Mouse (Mus musculus): ENCODE data around the gene Krt26. TPM values are rescaled to one million over a fixed set of nuclear protein-coding genes. Genes with fewer than 3 reads are reported as not detected.

Gene Krt26
- polyA plus RNA-seq, 1 experiment = not detected

DNA sequence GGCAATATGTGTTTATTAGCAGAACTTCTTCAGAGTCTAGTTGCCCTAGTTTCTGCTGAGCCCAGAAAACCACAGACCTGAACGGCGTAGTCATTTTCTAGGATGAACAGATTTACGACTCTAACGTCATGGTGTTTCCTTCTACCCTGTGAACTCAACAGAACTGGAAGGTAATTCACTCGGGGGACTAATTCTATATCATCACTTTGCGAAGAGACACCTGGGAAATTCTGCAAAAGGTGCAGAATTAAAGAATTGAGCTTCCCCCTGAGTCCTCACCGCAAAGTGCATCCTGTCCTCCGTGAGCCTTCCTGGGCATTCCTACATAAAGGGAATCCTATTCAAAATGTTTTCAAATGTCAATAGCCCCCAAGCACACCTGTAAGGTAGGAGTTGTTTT lies 23.7 kb upstream of the Krt26 start:
- peaks cover 26% of the 10 kb centered on the region for H3K27me3 ChIP-seq (ENCODE audit: control insufficient read depth, insufficient read depth, insufficient read length)
- TF ChIP-seq USF1 (IDR thresholded peaks at IDR 0.05; ENCODE audit: low read depth) (no peak), POLR2AphosphoS2 (IDR thresholded peaks at IDR 0.05; ENCODE audit: insufficient read length, low read depth) (no peak)
- H3K4me2 ChIP-seq (ENCODE audit: low read depth) = no peak overlapping the region
- no peaks in the 10 kb centered on the region for H3K36me3 ChIP-seq (ENCODE audit: control insufficient read depth, insufficient read depth)
- no peak overlapping the region for H3K4me3 ChIP-seq
- H3ac ChIP-seq (ENCODE audit: control insufficient read depth, insufficient read length) = no peak overlapping the region
- H3K79me2 ChIP-seq (ENCODE audit: control insufficient read depth, insufficient read depth) = no peaks in the 10 kb centered on the region

DNA sequence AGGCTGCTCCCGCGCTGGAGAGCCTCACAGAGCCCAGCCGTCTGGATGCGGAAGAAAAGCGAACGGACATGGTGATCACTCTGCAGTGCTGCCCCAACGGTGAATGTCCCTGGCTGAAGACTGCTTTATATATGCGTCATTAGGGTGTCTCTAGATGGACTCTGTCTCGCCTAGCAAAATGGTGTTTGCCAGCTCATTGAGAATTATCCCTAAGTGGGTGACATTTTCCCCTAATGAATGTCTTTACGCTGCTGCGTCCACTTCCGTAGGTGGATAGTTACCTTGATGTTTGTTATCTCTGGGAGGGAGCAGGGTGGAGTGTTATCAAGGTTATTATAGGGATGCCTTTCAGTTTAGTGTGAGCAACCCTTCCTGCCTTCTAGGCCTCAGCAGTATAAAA lies 13.2 kb upstream of the Krt26 start, which contains the start of gene Krt27:
Krt27 (minus strand) TSS at position 101 of the 400 bp plus-strand sequence.
- H3K4me3 ChIP-seq = no peak within 1 kb of the TSS
- TF ChIP-seq POLR2A (IDR thresholded peaks at IDR 0.05; ENCODE audit: insufficient read length, low read depth) = no peak
- no peak for TF ChIP-seq REST (IDR thresholded peaks at IDR 0.05; ENCODE audit: insufficient read depth, insufficient read length)
- no peak for TF ChIP-seq USF1 (IDR thresholded peaks at IDR 0.05; ENCODE audit: low read depth)
- TF ChIP-seq MYOD1 (IDR thresholded peaks at IDR 0.05; ENCODE audit: control insufficient read depth in 1 of 3, insufficient read length in 2 of 3, low read depth in 2 of 3) = no peak
- no peak for TF ChIP-seq TCF12 (IDR thresholded peaks at IDR 0.05; ENCODE audit: insufficient read depth, poor library complexity, severe bottlenecking)
- no peak for TF ChIP-seq E2F4 (IDR thresholded peaks at IDR 0.05; ENCODE audit: insufficient read depth)
- TF ChIP-seq MYOG (IDR thresholded peaks at IDR 0.05; ENCODE audit: control insufficient read depth in 1 of 3, insufficient read depth in 1 of 3, insufficient read length in 2 of 3, low read depth in 2 of 3) = no peak
- TF ChIP-seq SRF (IDR thresholded peaks at IDR 0.05; ENCODE audit: control insufficient read depth, insufficient read length, low read depth) = no peak
- no peak for TF ChIP-seq CEBPB (IDR thresholded peaks at IDR 0.05; ENCODE audit: insufficient read depth, poor library complexity, severe bottlenecking)
- no peak for TF ChIP-seq POLR2AphosphoS2 (IDR thresholded peaks at IDR 0.05; ENCODE audit: insufficient read length, low read depth)
- no peak for TF ChIP-seq TCF3 (IDR thresholded peaks at IDR 0.05; ENCODE audit: insufficient read length, low read depth)
- no peak for TF ChIP-seq MAX (IDR thresholded peaks at IDR 0.05; ENCODE audit: low read depth)
- no peak within 1 kb of the TSS for H3K4me2 ChIP-seq (ENCODE audit: low read depth)
- no peaks in the 10 kb centered on the region for H3K36me3 ChIP-seq (ENCODE audit: control insufficient read depth, insufficient read depth)
- H3ac ChIP-seq (ENCODE audit: control insufficient read depth, insufficient read length) = no peak within 1 kb of the TSS
- H3K79me2 ChIP-seq (ENCODE audit: control insufficient read depth, insufficient read depth) = no peaks in the 10 kb centered on the region
- H3K27me3 ChIP-seq (ENCODE audit: control insufficient read depth, insufficient read depth, insufficient read length) = peaks cover 47% of the 10 kb centered on the region

DNA sequence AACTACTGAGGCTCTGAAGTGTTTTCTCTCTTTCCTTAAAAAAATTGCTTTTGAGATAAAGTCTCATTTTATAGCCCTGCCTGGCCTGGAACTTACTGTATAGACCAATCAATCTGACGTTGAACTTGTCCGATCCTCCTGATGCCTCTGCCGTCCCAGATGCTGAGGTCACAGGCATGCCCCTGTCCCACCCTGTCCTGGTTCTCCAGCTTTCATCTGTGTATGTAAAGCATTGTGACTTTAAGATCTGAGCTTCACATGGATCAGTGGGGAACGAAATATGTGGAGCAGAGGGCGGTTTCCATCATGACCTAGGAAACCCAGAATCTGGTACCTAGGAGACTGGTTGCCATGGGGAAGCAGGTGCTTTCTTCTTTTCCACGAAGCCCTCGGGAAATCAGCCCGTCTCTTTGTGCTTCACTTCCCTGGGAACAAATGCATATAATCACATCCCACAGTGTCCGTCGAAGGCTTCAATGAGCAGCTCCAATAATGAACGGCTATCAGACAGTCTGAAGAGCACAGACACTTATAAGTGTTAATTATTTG lies 1.6 kb upstream of the Krt26 start:
- H3K36me3 ChIP-seq (ENCODE audit: control insufficient read depth, insufficient read depth) = no peaks in the 10 kb centered on the region
- H3K4me2 ChIP-seq (ENCODE audit: low read depth) = no peak overlapping the region
- H3K27me3 ChIP-seq (ENCODE audit: control insufficient read depth, insufficient read depth, insufficient read length) = peaks cover 29% of the 10 kb centered on the region
- TF ChIP-seq CEBPB (IDR thresholded peaks at IDR 0.05; ENCODE audit: insufficient read depth, poor library complexity, severe bottlenecking) (no peak), POLR2AphosphoS2 (IDR thresholded peaks at IDR 0.05; ENCODE audit: insufficient read length, low read depth) (no peak), MAX (IDR thresholded peaks at IDR 0.05; ENCODE audit: low read depth) (no peak), TCF12 (IDR thresholded peaks at IDR 0.05; ENCODE audit: insufficient read depth, poor library complexity, severe bottlenecking) (no peak), USF1 (IDR thresholded peaks at IDR 0.05; ENCODE audit: low read depth) (no peak), TCF3 (IDR thresholded peaks at IDR 0.05; ENCODE audit: insufficient read length, low read depth) (no peak), E2F4 (IDR thresholded peaks at IDR 0.05; ENCODE audit: insufficient read depth) (no peak), POLR2A (IDR thresholded peaks at IDR 0.05; ENCODE audit: insufficient read length, low read depth) (no peak), REST (IDR thresholded peaks at IDR 0.05; ENCODE audit: insufficient read depth, insufficient read length) (no peak), MYOG (IDR thresholded peaks at IDR 0.05; ENCODE audit: control insufficient read depth in 1 of 3, insufficient read depth in 1 of 3, insufficient read length in 2 of 3, low read depth in 2 of 3) (no peak), SRF (IDR thresholded peaks at IDR 0.05; ENCODE audit: control insufficient read depth, insufficient read length, low read depth) (no peak), MYOD1 (IDR thresholded peaks at IDR 0.05; ENCODE audit: control insufficient read depth in 1 of 3, insufficient read length in 2 of 3, low read depth in 2 of 3) (no peak)
- no peak overlapping the region for H3K4me3 ChIP-seq
- no peak overlapping the region for H3ac ChIP-seq (ENCODE audit: control insufficient read depth, insufficient read length)
- no peaks in the 10 kb centered on the region for H3K79me2 ChIP-seq (ENCODE audit: control insufficient read depth, insufficient read depth)

DNA sequence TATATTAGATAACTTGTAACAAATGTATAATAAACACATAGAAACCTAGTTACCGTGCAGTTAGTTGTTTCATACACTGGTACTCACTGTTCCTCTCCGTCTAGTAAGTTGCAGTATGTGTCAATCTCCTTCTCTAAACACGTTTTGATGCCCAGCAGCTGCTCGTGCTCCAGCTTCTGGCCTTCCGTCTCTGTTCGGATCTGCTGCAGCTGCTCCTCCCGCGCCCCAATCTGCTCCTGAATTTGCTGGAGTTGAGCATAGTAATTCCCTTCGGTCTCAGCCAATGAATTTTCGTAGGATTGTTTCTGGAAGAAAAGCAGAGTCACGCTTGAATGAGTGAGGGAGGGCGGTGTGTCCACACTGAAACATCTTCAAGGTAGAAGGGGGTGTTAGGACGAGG lies 4.3 kb downstream of the Krt26 start:
- H3K79me2 ChIP-seq (ENCODE audit: control insufficient read depth, insufficient read depth) = no peaks in the 10 kb centered on the region
- no peak overlapping the region for H3K4me2 ChIP-seq (ENCODE audit: low read depth)
- no peak for TF ChIP-seq MYOG (IDR thresholded peaks at IDR 0.05; ENCODE audit: control insufficient read depth in 1 of 3, insufficient read depth in 1 of 3, insufficient read length in 2 of 3, low read depth in 2 of 3)
- no peak for TF ChIP-seq TCF3 (IDR thresholded peaks at IDR 0.05; ENCODE audit: insufficient read length, low read depth)
- TF ChIP-seq MYOD1 (IDR thresholded peaks at IDR 0.05; ENCODE audit: control insufficient read depth in 1 of 3, insufficient read length in 2 of 3, low read depth in 2 of 3) = no peak
- no peak for TF ChIP-seq USF1 (IDR thresholded peaks at IDR 0.05; ENCODE audit: low read depth)
- no peak for TF ChIP-seq TCF12 (IDR thresholded peaks at IDR 0.05; ENCODE audit: insufficient read depth, poor library complexity, severe bottlenecking)
- no peak for TF ChIP-seq E2F4 (IDR thresholded peaks at IDR 0.05; ENCODE audit: insufficient read depth)
- TF ChIP-seq REST (IDR thresholded peaks at IDR 0.05; ENCODE audit: insufficient read depth, insufficient read length) = no peak
- no peak for TF ChIP-seq SRF (IDR thresholded peaks at IDR 0.05; ENCODE audit: control insufficient read depth, insufficient read length, low read depth)
- no peak for TF ChIP-seq POLR2AphosphoS2 (IDR thresholded peaks at IDR 0.05; ENCODE audit: insufficient read length, low read depth)
- no peak for TF ChIP-seq CEBPB (IDR thresholded peaks at IDR 0.05; ENCODE audit: insufficient read depth, poor library complexity, severe bottlenecking)
- no peak for TF ChIP-seq POLR2A (IDR thresholded peaks at IDR 0.05; ENCODE audit: insufficient read length, low read depth)
- TF ChIP-seq MAX (IDR thresholded peaks at IDR 0.05; ENCODE audit: low read depth) = no peak
- no peaks in the 10 kb centered on the region for H3K36me3 ChIP-seq (ENCODE audit: control insufficient read depth, insufficient read depth)
- H3ac ChIP-seq (ENCODE audit: control insufficient read depth, insufficient read length) = no peak overlapping the region
- peaks cover 30% of the 10 kb centered on the region for H3K27me3 ChIP-seq (ENCODE audit: control insufficient read depth, insufficient read depth, insufficient read length)
- H3K4me3 ChIP-seq = no peak overlapping the region

DNA sequence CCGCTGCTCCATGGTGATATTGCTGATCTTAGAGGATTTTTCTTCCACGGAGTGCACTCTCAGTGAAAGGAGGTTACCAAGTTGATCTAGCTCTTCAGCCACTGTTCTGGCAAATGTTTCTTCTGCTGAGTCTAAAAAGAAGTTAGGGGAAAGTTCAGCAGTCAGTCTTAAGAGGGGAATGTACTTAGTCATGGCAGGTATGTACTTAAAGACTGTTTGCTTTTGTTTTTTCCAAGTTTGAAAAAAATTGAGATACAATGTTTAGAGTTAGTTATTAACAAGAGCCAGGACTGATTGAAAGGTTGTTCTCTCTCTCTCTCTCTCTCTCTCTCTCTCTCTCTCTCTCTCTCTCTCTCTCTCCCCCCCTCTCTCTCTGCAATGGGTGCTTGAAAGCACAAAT lies 8.1 kb downstream of the Krt26 start:
- no peak for TF ChIP-seq POLR2AphosphoS2 (IDR thresholded peaks at IDR 0.05; ENCODE audit: insufficient read length, low read depth)
- no peak for TF ChIP-seq USF1 (IDR thresholded peaks at IDR 0.05; ENCODE audit: low read depth)
- no peak for TF ChIP-seq MYOG (IDR thresholded peaks at IDR 0.05; ENCODE audit: control insufficient read depth in 1 of 3, insufficient read depth in 1 of 3, insufficient read length in 2 of 3, low read depth in 2 of 3)
- TF ChIP-seq E2F4 (IDR thresholded peaks at IDR 0.05; ENCODE audit: insufficient read depth) = no peak
- TF ChIP-seq TCF12 (IDR thresholded peaks at IDR 0.05; ENCODE audit: insufficient read depth, poor library complexity, severe bottlenecking) = no peak
- TF ChIP-seq REST (IDR thresholded peaks at IDR 0.05; ENCODE audit: insufficient read depth, insufficient read length) = no peak
- no peak for TF ChIP-seq CEBPB (IDR thresholded peaks at IDR 0.05; ENCODE audit: insufficient read depth, poor library complexity, severe bottlenecking)
- TF ChIP-seq POLR2A (IDR thresholded peaks at IDR 0.05; ENCODE audit: insufficient read length, low read depth) = no peak
- TF ChIP-seq TCF3 (IDR thresholded peaks at IDR 0.05; ENCODE audit: insufficient read length, low read depth) = no peak
- no peak for TF ChIP-seq SRF (IDR thresholded peaks at IDR 0.05; ENCODE audit: control insufficient read depth, insufficient read length, low read depth)
- TF ChIP-seq MYOD1 (IDR thresholded peaks at IDR 0.05; ENCODE audit: control insufficient read depth in 1 of 3, insufficient read length in 2 of 3, low read depth in 2 of 3) = no peak
- TF ChIP-seq MAX (IDR thresholded peaks at IDR 0.05; ENCODE audit: low read depth) = no peak
- Histone ChIP-seq H3K4me2 (ENCODE audit: low read depth) (no peak overlapping the region), H3K36me3 (ENCODE audit: control insufficient read depth, insufficient read depth) (no peaks in the 10 kb centered on the region), H3ac (ENCODE audit: control insufficient read depth, insufficient read length) (no peak overlapping the region), H3K4me3 (no peak overlapping the region), H3K79me2 (ENCODE audit: control insufficient read depth, insufficient read depth) (no peaks in the 10 kb centered on the region), H3K27me3 (ENCODE audit: control insufficient read depth, insufficient read depth, insufficient read length) (peaks cover 41% of the 10 kb centered on the region)
